ENCODE assay signal across 24 mouse cellular contexts in the genomic region with DNA sequence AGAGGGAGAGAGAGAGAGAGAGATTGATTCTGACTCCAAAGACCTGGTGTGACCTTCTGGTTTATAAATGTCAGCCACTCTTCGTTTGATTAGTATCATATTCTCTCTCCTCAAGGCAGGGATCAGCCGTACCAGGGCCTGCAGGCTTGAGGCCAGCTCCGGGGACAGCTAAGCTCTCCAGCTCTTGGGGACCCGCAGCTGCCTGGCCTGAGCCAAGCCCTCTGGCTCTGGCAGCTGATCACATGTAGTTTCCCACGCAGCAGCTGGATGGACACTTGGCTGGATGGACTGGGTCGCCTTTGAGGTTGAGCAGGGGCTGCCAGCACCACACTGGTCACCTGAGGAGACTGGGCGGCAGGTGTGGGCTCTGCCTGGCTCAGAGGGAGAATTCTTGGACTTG. TPM values are rescaled to one million over a fixed set of nuclear protein-coding genes. Genes with fewer than 3 reads are reported as not detected.
DNase-seq lines count a peak whose midpoint lies in the region; ATAC-seq and TF ChIP-seq lines count a peak whose summit lies in the region.
"Had no signal": no experiment of that assay in that cellular context is flagged by ENCODE, and none has a peak within 500 bp of the region (broad histone marks: within the 10 kb centered on the region; RNA-seq: fewer than 3 reads in every experiment).

No protein-coding gene starts in this region.

- no peaks in the 10 kb centered on the region for H3K9me3 ChIP-seq in intestine, embryonic 16.5 days (ENCODE audit: control insufficient read depth, low read length)
- H3K9me3 ChIP-seq: hindbrain, embryonic 12.5 days; limb, embryonic 12.5 days; midbrain, embryonic 15.5 days had no signal

- no peaks in the 10 kb centered on the region for H3K27me3 ChIP-seq in myocyte (ENCODE audit: control insufficient read depth, insufficient read depth, insufficient read length)
- no peaks in the 10 kb centered on the region for H3K27me3 ChIP-seq in intestine, embryonic 16.5 days (replicated peaks; ENCODE audit: control insufficient read depth, insufficient read depth, low read length)
- H3K27me3 ChIP-seq: hindbrain, embryonic 12.5 days; limb, embryonic 12.5 days; midbrain, embryonic 15.5 days had no signal

- no peak overlapping the region for H3K27ac ChIP-seq in intestine, embryonic 16.5 days (ENCODE audit: low read length)
- H3K27ac ChIP-seq: hindbrain, embryonic 12.5 days; layer of hippocampus, adult 2 months; limb, embryonic 12.5 days; macrophage; midbrain, embryonic 15.5 days had no signal

- DNase-seq in cerebellum, postnatal 10 days, result peak; percentile 48 to 55
- peak; percentile 45 for DNase-seq in kidney, postnatal 10 days
- DNase-seq in kidney, postnatal 36 days, result no peak
- DNase-seq in gastrocnemius, adult 8-10 months (ENCODE audit: low spot score in 2 of 2), result peak; percentile 59 to 78
- DNase-seq: cerebellum, adult 8-10 months; heart, adult 11 months; kidney, adult 18-20 months; liver, postnatal 0 days had no signal

- no peak overlapping the region for H3K4me3 ChIP-seq in myocyte
- no peak overlapping the region for H3K4me3 ChIP-seq in intestine, embryonic 16.5 days (ENCODE audit: low read length)
- H3K4me3 ChIP-seq: hindbrain, embryonic 12.5 days; layer of hippocampus, adult 2 months; limb, embryonic 12.5 days; midbrain, embryonic 15.5 days had no signal

- no peaks in the 10 kb centered on the region for H3K79me2 ChIP-seq in myocyte (ENCODE audit: control insufficient read depth, insufficient read depth)

- no peak overlapping the region for H3K9ac ChIP-seq in intestine, embryonic 16.5 days (ENCODE audit: low read depth, low read length)
- H3K9ac ChIP-seq: hindbrain, embryonic 12.5 days; limb, embryonic 12.5 days; liver, postnatal 0 days; midbrain, embryonic 15.5 days had no signal

- ATAC-seq in cerebellum, adult (ENCODE audit: insufficient number of reproducible peaks, low FRiP score, low TSS enrichment), result no peak
- ATAC-seq in intestine, embryonic 16.5 days, result no peak
- ATAC-seq: forebrain, embryonic 16.5 days; liver, postnatal 0 days; lung, postnatal 0 days; midbrain, embryonic 15.5 days had no signal

- 52% methylated on average over 7 of the region's 7 CpGs for WGBS in intestine, embryonic 16.5 days

- H3ac ChIP-seq in myocyte (ENCODE audit: control insufficient read depth, insufficient read length), result no peak overlapping the region

- no peak overlapping the region for H3K4me2 ChIP-seq in myocyte (ENCODE audit: low read depth)
- no peak overlapping the region for H3K4me2 ChIP-seq in intestine, embryonic 16.5 days (ENCODE audit: low read depth, low read length)
- H3K4me2 ChIP-seq: hindbrain, embryonic 12.5 days; limb, embryonic 12.5 days; liver, embryonic 11.5 days; midbrain, embryonic 15.5 days had no signal

- H3K36me3 ChIP-seq in myocyte (ENCODE audit: control insufficient read depth, insufficient read depth), result no peaks in the 10 kb centered on the region
- no peaks in the 10 kb centered on the region for H3K36me3 ChIP-seq in intestine, embryonic 16.5 days (ENCODE audit: control insufficient read depth, insufficient read depth, low read length)
- H3K36me3 ChIP-seq: hindbrain, embryonic 12.5 days; limb, embryonic 12.5 days; midbrain, embryonic 15.5 days had no signal

- no peak for TF ChIP-seq POLR2A in myocyte (IDR thresholded peaks at IDR 0.05; ENCODE audit: insufficient read length, low read depth)

- H3K4me1 ChIP-seq in intestine, embryonic 16.5 days (ENCODE audit: control insufficient read depth, insufficient read depth, low read length), result no peaks in the 10 kb centered on the region
- H3K4me1 ChIP-seq: hindbrain, embryonic 12.5 days; midbrain, embryonic 15.5 days had no signal

TF ChIP-seq in myocyte, 11 proteins besides CTCF, POLR2A, EP300 and RAD21:
- TF ChIP-seq MYOD1 (IDR thresholded peaks at IDR 0.05; ENCODE audit: control insufficient read depth in 1 of 3, insufficient read length in 2 of 3, low read depth in 2 of 3), result peak in 2 of 3 experiments; percentile 18 to 69
- TF ChIP-seq USF1 (IDR thresholded peaks at IDR 0.05; ENCODE audit: low read depth), result no peak
- peak in 2 of 3 experiments; percentile 52 to 68 for TF ChIP-seq MYOG (IDR thresholded peaks at IDR 0.05; ENCODE audit: control insufficient read depth in 1 of 3, insufficient read depth in 1 of 3, insufficient read length in 2 of 3, low read depth in 2 of 3)

RNA-seq across cellular contexts. Expression of a gene that starts 5.4 kb away (rescaled TPM):
- total RNA-seq in gastrocnemius, adult 8-10 months (2022), result 1 to 10 TPM in 3 of 4 experiments, under 1 TPM in 1; 0.90 to 2.0 (median 1.4) TPM
- 0.37 TPM for polyA plus RNA-seq in myocyte (2012; fragmentation: generic; extraction: Trizol)
- polyA plus RNA-seq in intestine, embryonic 16.5 days (2015; fragmentation: Nextera tagmentation; extraction: Ambion mirVana), result not detected in 2 replicates
- total RNA-seq: layer of hippocampus, adult 2 months; layer of hippocampus, postnatal 25 days; left cerebral cortex, postnatal 10 days had no signal
- polyA plus RNA-seq: forebrain, embryonic 16.5 days; heart, embryonic 14.5 days; hindbrain, embryonic 12.5 days; kidney, embryonic 16.5 days; limb, embryonic 12.5 days; liver, embryonic 11.5 days; liver, postnatal 0 days; lung, postnatal 0 days; macrophage; midbrain, embryonic 15.5 days; neural tube, embryonic 14.5 days had no signal

Comparison
In these comparisons a context has a peak if more than half of its experiments do, and no peak if none do; other contexts are left out.
1. DNase-seq: peak in cerebellum, postnatal 10 days (2 of 2), kidney, postnatal 10 days (single experiment) and gastrocnemius, adult 8-10 months (2 of 2); none in kidney, postnatal 36 days (0 of 2).